Mouse (Mus musculus) R1 (cell line): ENCODE data around the gene Cops9.

Experiments used
- DNase-seq: peaks from one replicate; pipeline ENCODE4 v3.0.0-alpha.2; 2018; ENCODE audit warnings: low read depth, low spot score

The Cops9 gene

GRCm38 (mm10) chr1:92605482-92605881 is 36.3 kb downstream of the Cops9 start, which contains the start of gene Olfr1410:
Olfr1410 (plus strand) TSS chr1:92605782.
- no peak for DNase-seq

GRCm38 (mm10) chr1:92596019-92596418 is 45.8 kb downstream of the Cops9 start:
- no peak for DNase-seq

- DNase-seq, result no peak
Measured at GRCm38 (mm10) chr1:92594111-92594510, 47.7 kb downstream of the Cops9 start, which contains the start of gene Olfr1411. Olfr1411 (plus strand) TSS chr1:92594411.
